Mouse (Mus musculus): ENCODE measurements around the gene 2310011J03Rik.

GRCm38 (mm10) chr10:80321014-80321669 is 805 bp upstream of the 2310011J03Rik start:
- TF ChIP-seq POLR2A (IDR thresholded peaks at IDR 0.05; ENCODE audit: control insufficient read depth in 1 of 2, insufficient read depth in 1 of 2, low read depth in 1 of 2, low read length in 2 of 2, poor library complexity in 1 of 2) (no peak), CHD2 (IDR thresholded peaks at IDR 0.05; ENCODE audit: low read length) (no peak), EP300 (IDR thresholded peaks at IDR 0.05; ENCODE audit: low read depth in 1 of 2, low read length in 2 of 2) (no peak), CTCF (IDR thresholded peaks at IDR 0.05 in 2 of 3, conservative IDR thresholded peaks at IDR 0.05 in 1 of 3; ENCODE audit: control insufficient read depth in 1 of 3, insufficient read depth in 1 of 3, low read depth in 2 of 3, low read length in 3 of 3, poor library complexity in 1 of 3, severe bottlenecking in 1 of 3) (no peak), POLR2AphosphoS2 (IDR thresholded peaks at IDR 0.05; ENCODE audit: low read length) (no peak), TAL1 (IDR thresholded peaks at IDR 0.05; ENCODE audit: low read length) (no peak), MXI1 (IDR thresholded peaks at IDR 0.05; ENCODE audit: low read depth, low read length) (no peak), MAFK (IDR thresholded peaks at IDR 0.05; ENCODE audit: borderline replicate concordance, low read depth, low read length) (no peak), RCOR1 (IDR thresholded peaks at IDR 0.05; ENCODE audit: low read depth, low read length) (no peak)

Measured in MEL (cell line).